Mouse (Mus musculus) thymus, adult 2 months (tissue): ENCODE data around the gene Myom1.

Experiments used
- CTCF ChIP-seq: fragments of 200-500 bp; IDR thresholded peaks from 2 replicates; pipeline ENCODE4 v1.5.1; 2012; ENCODE audit warnings: mild to moderate bottlenecking, control low read depth, low read length, moderate library complexity, borderline replicate concordance; ENCODE audit not compliant: control insufficient read depth, poor library complexity, insufficient read depth; ENCODE audit errors: extremely low read depth
- POLR2A ChIP-seq: fragments of 200-500 bp; IDR thresholded peaks from 2 replicates; pipeline ENCODE4 v1.6.1; 2012; ENCODE audit warnings: mild to moderate bottlenecking, low read length, control low read depth, moderate library complexity; ENCODE audit not compliant: control insufficient read depth, poor library complexity, insufficient read depth; ENCODE audit errors: extremely low read depth

DNA sequence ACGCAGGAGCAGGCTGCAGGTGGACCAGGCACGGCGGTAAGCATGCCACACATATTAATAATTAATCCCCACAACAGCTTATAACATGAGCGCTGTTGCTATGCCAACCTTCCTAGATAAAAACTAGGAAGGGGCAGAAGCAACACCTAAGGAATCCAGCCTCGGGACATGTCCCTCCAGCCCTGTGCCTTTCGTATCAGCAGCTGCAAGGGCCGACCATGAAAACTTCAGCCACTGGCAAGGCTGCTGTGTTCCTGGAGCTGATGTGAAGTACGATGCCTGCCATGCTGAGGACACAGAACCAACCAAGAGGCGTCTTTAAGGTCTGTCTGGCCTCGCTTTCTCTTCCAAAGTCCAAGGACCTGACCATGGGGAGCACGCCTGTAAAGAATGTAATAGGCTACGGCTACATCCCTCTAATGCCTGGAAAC lies 14.1 kb upstream of the Myom1 start:
- TF ChIP-seq CTCF (no peak), POLR2A (no peak)
